Mouse (Mus musculus) heart, embryonic 11.5 days (tissue): ENCODE data around the gene Reg3b. TPM values are rescaled to one million over a fixed set of nuclear protein-coding genes. Genes with fewer than 3 reads are reported as not detected.
"Not testable (repeated sequence)": the region's sequence is repeated elsewhere in the genome, so short reads cannot be mapped to it uniquely, and the experiment has no call there.

Experiments
- ATAC-seq: fragments of 200-750 bp; cut with Nextera tagmentation; replicated peaks from 2 replicates; pipeline ENCODE4 v1.8.0; 2017; ENCODE audit warnings: moderate library complexity; ENCODE audit not compliant: insufficient number of reproducible peaks, low FRiP score, low TSS enrichment
- H3K27ac ChIP-seq: fragments of 300-500 bp; sonication (generic); 2 replicates; pipeline ENCODE4 v1.5.1; 2014; ENCODE audit warnings: mild to moderate bottlenecking, low read depth, low read length
- H3K27me3 ChIP-seq: fragments of 300-500 bp; sonication (generic); 2 replicates; pipeline ENCODE4 v1.6.1; 2014; ENCODE audit warnings: mild to moderate bottlenecking, low read length, mixed read lengths; ENCODE audit not compliant: control insufficient read depth, insufficient read depth
- H3K36me3 ChIP-seq: fragments of 300-500 bp; sonication (generic); 2 replicates; pipeline ENCODE4 v1.6.1; 2014; ENCODE audit warnings: mild to moderate bottlenecking, low read length, moderate library complexity, mixed read lengths; ENCODE audit not compliant: control insufficient read depth, insufficient read depth
- H3K4me1 ChIP-seq: fragments of 300-500 bp; sonication (generic); 2 replicates; pipeline ENCODE4 v1.6.1; 2014; ENCODE audit warnings: low read length; ENCODE audit not compliant: control insufficient read depth, insufficient read depth
- H3K4me2 ChIP-seq: fragments of 300-500 bp; sonication (generic); 2 replicates; pipeline ENCODE4 v1.6.1; 2014; ENCODE audit warnings: mild to moderate bottlenecking, moderate library complexity
- H3K4me3 ChIP-seq: fragments of 300-500 bp; sonication (generic); 2 replicates; pipeline ENCODE4 v1.5.1; 2014; ENCODE audit warnings: low read depth, low read length
- H3K9ac ChIP-seq: fragments of 300-500 bp; sonication (generic); 2 replicates; pipeline ENCODE4 v1.6.1; 2014; ENCODE audit warnings: mild to moderate bottlenecking, low read depth, low read length, moderate library complexity
- H3K9me3 ChIP-seq: fragments of 300-500 bp; sonication (generic); replicated peaks from 2 replicates; pipeline ENCODE4 v1.6.1; 2016; ENCODE audit warnings: low read length; ENCODE audit not compliant: control insufficient read depth
- WGBS: fragments of 180-500 bp; shearing (Covaris S2); extraction: QIAGEN DNeasy Blood & Tissue Kit; methylation state at CpG from one replicate; pipeline ENCODE4 v1.1.7; 2014; ENCODE audit not compliant: insufficient replicate concordance; 5-methylcytosine and 5-hydroxymethylcytosine counted together
- polyA plus RNA-seq: library from polyadenylated mRNA; unstranded; fragments of >200 nt; fragmentation: Nextera tagmentation; extraction: Ambion mirVana; gene quantifications from 2 replicates; pipeline ENCODE4 v1.2.1, GENCODE M21; 2014

Reg3b gene
- polyA plus RNA-seq, 1 experiment from 2014 or later, result not detected

GRCm38 (mm10) chr6:78385609-78386008, 15.2 kb downstream of the Reg3b start:
- Histone ChIP-seq H3K9me3 (no peaks in the 10 kb centered on the region), H3K4me1 (no peaks in the 10 kb centered on the region), H3K27ac (no peak overlapping the region), H3K27me3 (no peaks in the 10 kb centered on the region), H3K4me3 (no peak overlapping the region), H3K9ac (no peak overlapping the region), H3K36me3 (no peaks in the 10 kb centered on the region), H3K4me2 (no peak overlapping the region)
- ATAC-seq, result no peak
- WGBS, result 78% methylated on average over 3 of the region's 3 CpGs

GRCm38 (mm10) chr6:78395323-78395722, 24.9 kb downstream of the Reg3b start, which contains the start of gene Reg2:
TSS of gene Reg2 (plus strand) at chr6:78395623.
- H3K4me1 ChIP-seq, H3K4me3 ChIP-seq, H3K27me3 ChIP-seq, ATAC-seq, H3K36me3 ChIP-seq, H3K9ac ChIP-seq, H3K27ac ChIP-seq, H3K9me3 ChIP-seq, H3K4me2 ChIP-seq: not testable (repeated sequence)
- WGBS, result 94% methylated on average over 4 of the region's 17 CpGs

GRCm38 (mm10) chr6:78422411-78422810, 52.0 kb downstream of the Reg3b start, which contains the start of gene Reg1:
TSS of gene Reg1 (plus strand) at chr6:78422711.
- not testable (repeated sequence) for H3K4me1 ChIP-seq, ATAC-seq, H3K9ac ChIP-seq, H3K36me3 ChIP-seq, H3K4me2 ChIP-seq, H3K27me3 ChIP-seq, H3K27ac ChIP-seq, H3K4me3 ChIP-seq, H3K9me3 ChIP-seq

Other genes starting within 250 kb of the Reg3b start
- not detected in 2 replicates for gene Reg3d, start 8.2 kb downstream of the Reg3b start, polyA plus RNA-seq
- gene Reg3a, start 10.1 kb downstream of the Reg3b start, polyA plus RNA-seq, result not detected in 2 replicates
- gene Reg2, start 25.0 kb downstream of the Reg3b start, polyA plus RNA-seq, result not detected in 2 replicates
- gene Reg1, start 52.1 kb downstream of the Reg3b start, polyA plus RNA-seq, result not detected in 2 replicates
- gene Reg3g, start 98.2 kb downstream of the Reg3b start, polyA plus RNA-seq, result not detected in 2 replicates